Comparison of ENCODE assay signal across 8 mouse cellular contexts in the genomic region with DNA sequence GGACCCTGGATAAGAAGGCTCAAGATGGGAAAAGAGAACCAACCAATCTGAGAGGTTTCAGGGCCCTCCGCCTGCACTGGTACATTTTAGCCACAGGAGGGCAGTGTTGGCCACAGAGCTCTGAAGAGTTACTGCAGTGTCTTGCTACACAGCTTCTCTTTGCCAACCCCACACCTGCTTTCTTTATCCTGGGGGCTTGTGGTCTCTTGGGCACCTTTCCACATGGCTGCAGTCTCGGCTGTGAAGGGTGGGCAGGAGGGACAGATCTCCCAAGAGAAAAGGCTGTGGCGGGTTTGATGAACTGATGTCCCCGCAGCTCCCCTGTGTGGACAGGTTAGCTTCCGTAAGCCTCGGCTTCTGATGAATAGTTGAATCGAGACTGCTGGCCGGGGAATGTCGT. TPM values are rescaled to one million over a fixed set of nuclear protein-coding genes. Genes with fewer than 3 reads are reported as not detected.
A peak's percentile ranks its signal among the peaks of the same experiment; 100 is the strongest.
DNase-seq lines count a peak whose midpoint lies in the region; ATAC-seq lines count a peak whose summit lies in the region.

No protein-coding gene starts in this region.

- no peaks in the 10 kb centered on the region for H3K9me3 ChIP-seq in embryonic facial prominence, embryonic 10.5 days
- no peaks in the 10 kb centered on the region for H3K9me3 ChIP-seq in limb, embryonic 10.5 days (replicated peaks)
- H3K9me3 ChIP-seq in midbrain, embryonic 14.5 days (ENCODE audit: control insufficient read depth, low read length): no peaks in the 10 kb centered on the region

- H3K27me3 ChIP-seq in embryonic facial prominence, embryonic 10.5 days (replicated peaks; ENCODE audit: low read depth, poor library complexity, severe bottlenecking): peaks cover 18% of the 10 kb centered on the region
- H3K27me3 ChIP-seq in limb, embryonic 10.5 days (ENCODE audit: low read depth, poor library complexity, severe bottlenecking): no peaks in the 10 kb centered on the region
- H3K27me3 ChIP-seq in midbrain, embryonic 14.5 days (ENCODE audit: control insufficient read depth, insufficient read depth, low read length): no peaks in the 10 kb centered on the region

- peak overlapping the region; percentile 45 for H3K4me2 ChIP-seq in midbrain, embryonic 14.5 days (ENCODE audit: low read length)

- peak; percentile 55 to 68 for DNase-seq in urinary bladder, adult 18-20 months (ENCODE audit: low spot score in 2 of 2)
- DNase-seq in urinary bladder, postnatal 10 days (ENCODE audit: low spot score): no peak
- DNase-seq in embryonic facial prominence, embryonic 10.5 days (ENCODE audit: low spot score): peak; percentile 88
- DNase-seq in heart, adult 11 months: peak; percentile 96
- peak; percentile 72 for DNase-seq in kidney, adult 11 months
- DNase-seq in limb, embryonic 10.5 days (ENCODE audit: low spot score): peak; percentile 91
- peak; percentile 94 for DNase-seq in midbrain, embryonic 14.5 days
- peak; percentile 70 to 79 for DNase-seq in spleen, postnatal 10 days (ENCODE audit: low spot score in 2 of 2)

- H3K9ac ChIP-seq in midbrain, embryonic 14.5 days (replicated peaks; ENCODE audit: low read length): no peak overlapping the region; the same call in 1 of the 2 replicates

- WGBS in embryonic facial prominence, embryonic 10.5 days: 21% methylated on average over 9 of the region's 9 CpGs
- 27% methylated on average over 9 of the region's 9 CpGs for WGBS in limb, embryonic 10.5 days
- WGBS in midbrain, embryonic 14.5 days: 16% methylated on average over 9 of the region's 9 CpGs

- H3K4me1 ChIP-seq in embryonic facial prominence, embryonic 10.5 days: peaks cover 50% of the 10 kb centered on the region
- H3K4me1 ChIP-seq in limb, embryonic 10.5 days: peaks cover 53% of the 10 kb centered on the region
- H3K4me1 ChIP-seq in midbrain, embryonic 14.5 days (ENCODE audit: control insufficient read depth, insufficient read depth, low read length): peaks cover 13% of the 10 kb centered on the region

- H3K4me3 ChIP-seq in embryonic facial prominence, embryonic 10.5 days: peak overlapping the region; percentile 22
- peak overlapping the region; percentile 23; the same call in 1 of the 2 replicates for H3K4me3 ChIP-seq in limb, embryonic 10.5 days
- H3K4me3 ChIP-seq in midbrain, embryonic 14.5 days (replicated peaks; ENCODE audit: low read depth, low read length): peak overlapping the region; percentile 16; the same call in 1 of the 2 replicates

- no peaks in the 10 kb centered on the region for H3K36me3 ChIP-seq in embryonic facial prominence, embryonic 10.5 days (replicated peaks)
- no peaks in the 10 kb centered on the region for H3K36me3 ChIP-seq in limb, embryonic 10.5 days
- H3K36me3 ChIP-seq in midbrain, embryonic 14.5 days (ENCODE audit: control insufficient read depth, insufficient read depth, low read length): no peaks in the 10 kb centered on the region

- ATAC-seq in midbrain, embryonic 14.5 days (ENCODE audit: low FRiP score, low TSS enrichment): peak; percentile 66

- peak overlapping the region; percentile 81; the same call in 1 of the 2 replicates for H3K27ac ChIP-seq in embryonic facial prominence, embryonic 10.5 days (replicated peaks)
- H3K27ac ChIP-seq in limb, embryonic 10.5 days: peak overlapping the region; percentile 89
- H3K27ac ChIP-seq in midbrain, embryonic 14.5 days (replicated peaks; ENCODE audit: low read depth, low read length): peak overlapping the region; percentile 16; the same call in 1 of the 2 replicates

RNA-seq across cellular contexts. Expression of gene Gpr61, which starts 10.1 kb away (rescaled TPM):
- 0.30 and 0.36 TPM in 2 replicates for polyA plus RNA-seq in embryonic facial prominence, embryonic 10.5 days (2016; fragmentation: Nextera tagmentation; extraction: Ambion mirVana)
- 0.08 TPM in 1 of 2 replicates, not detected in the other for polyA plus RNA-seq in limb, embryonic 10.5 days (2016; fragmentation: Nextera tagmentation; extraction: Ambion mirVana)
- 1.4 and 2.6 TPM in 2 replicates for polyA plus RNA-seq in midbrain, embryonic 14.5 days (2014; fragmentation: Nextera tagmentation; extraction: Ambion mirVana)

RNA-seq across cellular contexts. Expression of gene Gnai3, which starts 18.9 kb away (rescaled TPM):
- 194 and 195 TPM in 2 replicates for polyA plus RNA-seq in embryonic facial prominence, embryonic 10.5 days (2016; fragmentation: Nextera tagmentation; extraction: Ambion mirVana)
- polyA plus RNA-seq in limb, embryonic 10.5 days (2016; fragmentation: Nextera tagmentation; extraction: Ambion mirVana): 178 and 197 TPM in 2 replicates
- 107 and 150 TPM in 2 replicates for polyA plus RNA-seq in midbrain, embryonic 14.5 days (2014; fragmentation: Nextera tagmentation; extraction: Ambion mirVana)

RNA-seq across cellular contexts. Expression of gene Amigo1, which starts 21.3 kb away (rescaled TPM):
- polyA plus RNA-seq in embryonic facial prominence, embryonic 10.5 days (2016; fragmentation: Nextera tagmentation; extraction: Ambion mirVana): 4.0 and 4.3 TPM in 2 replicates
- polyA plus RNA-seq in limb, embryonic 10.5 days (2016; fragmentation: Nextera tagmentation; extraction: Ambion mirVana): 2.6 and 3.0 TPM in 2 replicates
- polyA plus RNA-seq in midbrain, embryonic 14.5 days (2014; fragmentation: Nextera tagmentation; extraction: Ambion mirVana): 10.2 and 10.3 TPM in 2 replicates

RNA-seq across cellular contexts. Expression of gene Cyb561d1, which starts 36.2 kb away (rescaled TPM):
- polyA plus RNA-seq in embryonic facial prominence, embryonic 10.5 days (2016; fragmentation: Nextera tagmentation; extraction: Ambion mirVana): 3.1 and 3.4 TPM in 2 replicates
- polyA plus RNA-seq in limb, embryonic 10.5 days (2016; fragmentation: Nextera tagmentation; extraction: Ambion mirVana): 1.6 and 2.1 TPM in 2 replicates
- polyA plus RNA-seq in midbrain, embryonic 14.5 days (2014; fragmentation: Nextera tagmentation; extraction: Ambion mirVana): 2.7 and 4.3 TPM in 2 replicates

RNA-seq across cellular contexts. Expression of gene Atxn7l2, which starts 45.9 kb away (rescaled TPM):
- 23.9 and 25.8 TPM in 2 replicates for polyA plus RNA-seq in embryonic facial prominence, embryonic 10.5 days (2016; fragmentation: Nextera tagmentation; extraction: Ambion mirVana)
- 23.3 and 25.7 TPM in 2 replicates for polyA plus RNA-seq in limb, embryonic 10.5 days (2016; fragmentation: Nextera tagmentation; extraction: Ambion mirVana)
- 26.5 and 27.9 TPM in 2 replicates for polyA plus RNA-seq in midbrain, embryonic 14.5 days (2014; fragmentation: Nextera tagmentation; extraction: Ambion mirVana)

Comparison
In these comparisons a context has a peak if more than half of its experiments do, and no peak if none do; other contexts are left out.
1. H3K27ac ChIP-seq: peak in every context shown above with its lines; median percentile 89 in limb, embryonic 10.5 days; 81 in embryonic facial prominence, embryonic 10.5 days; 16 in midbrain, embryonic 14.5 days.